Mouse (Mus musculus): Measurements from ENCODE around the gene Gm36028.

- TF ChIP-seq POLR2A (IDR thresholded peaks at IDR 0.05; ENCODE audit: borderline replicate concordance, insufficient read depth, low read length) (no peak), CTCF (IDR thresholded peaks at IDR 0.05; ENCODE audit: borderline replicate concordance, insufficient read depth, low read depth, low read length) (no peak)
Measured at GRCm38 (mm10) chr16:37801097-37801496, 59.8 kb downstream of the Gm36028 start.
